Mouse (Mus musculus): Measurements from ENCODE around the gene Gm11639. TPM values are rescaled to one million over a fixed set of nuclear protein-coding genes. Genes with fewer than 3 reads are reported as not detected.
"Not testable (repeated sequence)": the region's sequence is repeated elsewhere in the genome, so short reads cannot be mapped to it uniquely, and the experiment has no call there.

Gm11639 gene
- polyA plus RNA-seq, 1 experiment from 2014 or later: 0.01 TPM

DNA sequence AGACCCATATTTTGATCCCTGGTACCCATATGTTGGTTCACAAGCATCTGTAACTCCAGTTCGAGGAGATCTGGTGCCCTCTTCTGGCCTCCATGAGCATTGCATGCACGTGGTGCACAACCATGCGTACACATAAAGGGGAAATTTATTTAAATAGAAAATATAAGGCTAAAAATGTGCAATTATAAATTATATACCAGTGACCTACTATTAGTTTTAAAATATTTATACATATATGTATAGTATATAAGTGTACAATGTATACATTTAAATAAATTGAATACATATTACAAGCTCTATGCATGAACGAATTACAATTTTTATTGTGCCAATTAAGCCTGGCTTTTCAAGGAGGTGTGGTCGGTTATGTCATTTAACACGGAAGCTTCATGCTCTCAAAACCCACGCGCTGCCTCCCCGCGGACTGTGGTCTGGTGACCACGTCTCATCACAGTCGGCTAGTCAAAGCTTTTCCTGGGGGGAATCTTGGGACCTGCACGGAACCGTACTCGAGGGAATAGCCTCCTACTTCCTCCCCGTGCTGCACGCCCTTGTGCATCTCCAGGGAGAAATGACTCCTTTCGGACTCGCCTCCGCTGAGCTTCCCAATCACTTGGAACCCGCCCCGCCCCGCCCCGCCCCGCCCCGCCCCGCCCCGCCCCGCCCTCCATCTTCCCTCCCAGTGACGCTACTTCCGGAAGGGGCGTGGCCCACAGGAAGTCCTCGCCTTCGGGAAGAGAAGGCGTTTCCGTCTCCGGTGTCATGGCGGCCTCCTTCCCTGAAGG lies 440.4 kb downstream of the Gm11639 start, which contains the start of gene Mettl2:
TSS of gene Mettl2 (plus strand) at position 691 of the 785 bp plus-strand sequence.
- Histone ChIP-seq H3K27me3 (replicated peaks) (no peaks in the 10 kb centered on the region), H3K9me3 (no peaks in the 10 kb centered on the region), H3K36me3 (peaks cover 12% of the 10 kb centered on the region), H3K4me2 (replicated peaks) (peak within 1 kb of the TSS; percentile 94), H3K9ac (peak within 1 kb of the TSS; percentile 72), H3K4me1 (peaks cover 11% of the 10 kb centered on the region), H3K4me3 (peak within 1 kb of the TSS; percentile 95), H3K27ac (no peak within 1 kb of the TSS; the same call in 1 of the 2 replicates)
- WGBS: 2% methylated on average over 38 of the region's 38 CpGs
- ATAC-seq (ENCODE audit: low FRiP score, low read depth): peak; percentile 88

DNA sequence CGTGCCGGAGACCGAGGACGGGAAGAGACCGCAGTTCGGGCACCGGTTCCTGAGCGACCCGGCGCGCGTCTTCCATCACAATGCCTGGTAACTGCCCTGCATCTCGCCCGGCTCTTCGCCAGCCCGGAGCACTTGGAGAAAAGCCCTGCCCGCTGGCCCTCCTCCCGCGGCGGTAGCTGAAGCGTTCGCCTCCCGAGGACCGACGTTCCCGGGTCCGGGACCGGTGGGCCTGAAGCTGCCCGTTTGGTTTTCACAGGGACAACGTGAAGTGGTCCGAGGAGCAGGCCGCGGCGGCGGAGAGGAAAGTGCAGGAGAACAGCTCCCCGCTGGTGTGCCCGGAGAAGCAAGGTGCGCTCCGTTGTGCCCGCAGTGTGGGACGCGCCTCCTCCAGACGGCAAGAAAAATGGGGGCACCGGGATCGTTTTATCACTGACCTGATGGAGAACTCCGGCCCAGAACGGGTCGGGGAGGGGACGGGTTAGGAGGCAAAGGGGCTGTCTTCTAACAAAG lies 441.1 kb downstream of the Gm11639 start:
- Histone ChIP-seq H3K4me2 (replicated peaks) (peak overlapping the region; percentile 94), H3K27ac (no peak overlapping the region), H3K36me3 (peaks cover 18% of the 10 kb centered on the region), H3K4me1 (peaks cover 11% of the 10 kb centered on the region), H3K9ac (peak overlapping the region; percentile 72), H3K27me3 (replicated peaks) (no peaks in the 10 kb centered on the region), H3K9me3 (no peaks in the 10 kb centered on the region), H3K4me3 (peak overlapping the region; percentile 95)
- under 1% methylated on average over 49 of the region's 49 CpGs for WGBS
- ATAC-seq (ENCODE audit: low FRiP score, low read depth): peak; percentile 3; the same call in 1 of the 2 replicates

DNA sequence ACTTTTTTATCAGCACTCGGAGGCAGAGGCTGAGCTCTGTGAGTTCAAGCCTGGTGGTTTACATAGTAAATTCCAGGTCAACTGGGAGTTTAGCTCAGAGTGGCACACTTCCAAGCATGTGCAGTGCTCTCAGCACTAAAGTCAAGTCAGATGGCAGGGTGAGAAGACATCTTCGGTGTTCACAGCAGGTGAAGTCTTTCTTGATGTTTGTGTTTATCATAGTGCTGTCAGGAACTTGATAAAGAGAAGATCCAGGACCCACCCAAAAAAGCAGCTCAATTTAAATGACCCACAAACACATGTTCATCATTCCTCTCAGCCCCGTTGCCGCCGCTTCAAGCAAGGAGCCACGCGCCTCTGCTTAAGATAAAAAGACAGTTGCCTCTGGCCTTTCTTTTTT lies 450.2 kb downstream of the Gm11639 start:
- Histone ChIP-seq H3K4me3 (no peak overlapping the region), H3K36me3 (peaks cover 92% of the 10 kb centered on the region), H3K9me3 (no peaks in the 10 kb centered on the region), H3K27ac (no peak overlapping the region), H3K4me1 (no peaks in the 10 kb centered on the region), H3K9ac (no peak overlapping the region), H3K27me3 (replicated peaks) (no peaks in the 10 kb centered on the region), H3K4me2 (replicated peaks) (no peak overlapping the region)
- WGBS: 97% methylated on average over 7 of the region's 7 CpGs
- no peak for ATAC-seq (ENCODE audit: low FRiP score, low read depth)

DNA sequence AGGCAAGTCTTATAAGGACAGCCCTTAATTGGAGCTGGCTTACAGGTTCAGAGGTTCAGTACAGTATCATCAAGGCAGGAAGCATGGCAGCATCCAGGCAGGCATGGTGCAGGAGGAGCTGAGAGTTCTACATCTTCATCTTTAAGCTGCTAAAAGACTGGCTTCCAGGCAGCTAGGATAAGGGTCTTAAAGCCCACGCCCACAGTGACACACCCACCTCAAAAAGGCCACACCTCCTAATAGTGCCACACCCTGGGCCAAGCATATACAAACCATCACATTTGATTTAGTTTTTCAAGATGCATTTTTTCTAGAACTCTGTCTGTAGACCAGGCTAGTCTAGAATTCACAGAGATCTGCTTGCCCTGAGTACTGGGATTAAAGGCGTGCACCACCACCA lies 451.7 kb downstream of the Gm11639 start:
- H3K4me2 ChIP-seq (replicated peaks); H3K27me3 ChIP-seq (replicated peaks); H3K4me3 ChIP-seq; ATAC-seq (ENCODE audit: low FRiP score, low read depth); H3K4me1 ChIP-seq; H3K27ac ChIP-seq; H3K9me3 ChIP-seq; H3K9ac ChIP-seq: not testable (repeated sequence)
- 95% methylated on average over 2 of the region's 2 CpGs for WGBS
- peaks cover 84% of the 10 kb centered on the region for H3K36me3 ChIP-seq

DNA sequence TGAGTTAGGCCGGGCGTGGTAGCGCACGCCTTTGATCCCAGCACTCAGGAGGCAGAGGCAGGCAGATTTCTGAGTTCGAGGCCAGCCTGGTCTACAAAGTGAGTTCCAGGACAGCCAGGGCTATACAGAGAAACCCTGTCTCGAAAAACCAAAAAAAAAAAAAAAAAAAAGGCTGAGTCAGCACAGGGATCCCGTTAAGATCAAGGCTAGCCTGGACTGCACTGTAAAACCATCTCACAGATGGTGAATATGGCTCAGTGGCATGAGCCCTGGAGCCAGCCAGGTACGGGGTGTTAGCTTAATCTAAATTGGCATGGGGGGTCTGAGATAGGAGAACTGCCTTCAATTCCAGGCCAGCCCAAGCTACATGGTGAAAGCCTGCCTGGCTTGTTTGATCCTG lies 455.0 kb downstream of the Gm11639 start:
- H3K36me3 ChIP-seq: peaks cover 51% of the 10 kb centered on the region
- H3K27ac ChIP-seq; H3K27me3 ChIP-seq (replicated peaks); H3K9me3 ChIP-seq; H3K9ac ChIP-seq; H3K4me2 ChIP-seq (replicated peaks); ATAC-seq (ENCODE audit: low FRiP score, low read depth); H3K4me1 ChIP-seq; H3K4me3 ChIP-seq: not testable (repeated sequence)
- WGBS: 95% methylated on average over 8 of the region's 8 CpGs

DNA sequence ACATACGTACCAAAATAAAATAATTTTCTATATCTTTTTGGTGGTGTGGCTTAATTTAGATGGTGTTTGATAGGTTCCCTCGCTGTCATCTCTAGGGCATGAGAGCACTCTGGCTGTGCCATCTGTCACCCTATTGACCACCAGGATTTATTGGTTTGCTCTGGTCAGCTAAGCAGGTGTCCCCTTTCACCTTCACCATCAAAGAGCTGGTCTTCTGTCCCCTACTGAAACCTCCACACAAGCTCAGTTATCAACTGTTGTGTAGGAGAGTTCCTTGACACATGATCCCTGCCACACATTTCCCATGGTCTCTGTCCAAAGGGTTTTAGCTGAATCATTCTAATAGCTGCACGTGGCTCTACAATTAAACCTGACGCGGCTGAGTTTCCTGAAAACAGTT lies 455.6 kb downstream of the Gm11639 start:
- no peak overlapping the region for H3K9ac ChIP-seq
- H3K4me1 ChIP-seq: no peaks in the 10 kb centered on the region
- ATAC-seq (ENCODE audit: low FRiP score, low read depth): no peak
- H3K27ac ChIP-seq: no peak overlapping the region
- H3K4me2 ChIP-seq (replicated peaks): no peak overlapping the region
- WGBS: 93% methylated on average over 5 of the region's 5 CpGs
- H3K9me3 ChIP-seq: no peaks in the 10 kb centered on the region
- H3K27me3 ChIP-seq (replicated peaks): no peaks in the 10 kb centered on the region
- H3K4me3 ChIP-seq: no peak overlapping the region
- peaks cover 45% of the 10 kb centered on the region for H3K36me3 ChIP-seq

DNA sequence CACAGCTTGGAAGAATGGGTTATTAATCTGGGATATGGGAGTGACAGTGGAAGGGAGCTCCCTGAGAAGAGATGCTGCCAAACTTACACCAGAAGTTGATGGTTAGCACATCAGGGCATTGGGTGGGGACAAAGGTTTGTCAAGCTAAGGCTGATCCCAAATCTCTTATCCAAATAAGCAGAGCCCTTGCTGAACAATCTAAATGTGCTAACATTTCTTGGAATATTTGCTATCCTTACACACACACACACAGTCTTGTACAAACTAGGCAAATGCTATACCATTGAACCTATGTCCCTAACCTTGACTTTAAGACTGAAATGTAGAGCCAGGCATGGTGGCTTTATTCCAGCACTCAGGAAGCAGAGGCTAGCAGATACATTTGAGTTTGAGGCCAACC lies 458.1 kb downstream of the Gm11639 start:
- Histone ChIP-seq H3K27ac (no peak overlapping the region), H3K9me3 (no peaks in the 10 kb centered on the region), H3K4me1 (no peaks in the 10 kb centered on the region), H3K4me2 (replicated peaks) (no peak overlapping the region), H3K4me3 (no peak overlapping the region), H3K36me3 (peaks cover 20% of the 10 kb centered on the region), H3K27me3 (replicated peaks) (no peaks in the 10 kb centered on the region), H3K9ac (no peak overlapping the region)
- no peak for ATAC-seq (ENCODE audit: low FRiP score, low read depth)

DNA sequence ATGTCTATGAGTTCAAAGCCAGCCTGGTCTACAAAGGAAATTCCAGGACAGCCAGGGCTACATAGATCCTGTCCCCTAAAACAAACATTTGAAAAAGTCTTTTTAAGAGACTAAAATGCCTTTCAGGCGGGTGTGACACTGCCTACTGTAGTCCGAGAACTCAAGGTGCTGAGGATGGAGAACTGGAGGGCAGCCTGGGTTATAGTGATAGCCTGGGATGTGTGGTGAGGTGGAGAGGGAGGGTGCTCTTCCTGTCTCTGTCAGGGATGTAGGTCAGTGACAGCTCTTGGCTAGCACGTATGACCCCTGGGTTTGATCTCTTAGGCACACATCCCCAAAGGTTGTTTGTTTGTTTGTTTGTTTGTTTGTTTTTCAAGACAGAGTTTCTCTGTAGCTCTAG lies 458.6 kb downstream of the Gm11639 start:
- H3K27me3 ChIP-seq (replicated peaks): no peaks in the 10 kb centered on the region
- H3K4me3 ChIP-seq: no peak overlapping the region
- H3K9ac ChIP-seq: no peak overlapping the region
- H3K4me1 ChIP-seq: no peaks in the 10 kb centered on the region
- no peak overlapping the region for H3K4me2 ChIP-seq (replicated peaks)
- H3K9me3 ChIP-seq: no peaks in the 10 kb centered on the region
- 90% methylated on average over 3 of the region's 3 CpGs for WGBS
- no peak overlapping the region for H3K27ac ChIP-seq
- H3K36me3 ChIP-seq: peaks cover 19% of the 10 kb centered on the region
- ATAC-seq (ENCODE audit: low FRiP score, low read depth): no peak

DNA sequence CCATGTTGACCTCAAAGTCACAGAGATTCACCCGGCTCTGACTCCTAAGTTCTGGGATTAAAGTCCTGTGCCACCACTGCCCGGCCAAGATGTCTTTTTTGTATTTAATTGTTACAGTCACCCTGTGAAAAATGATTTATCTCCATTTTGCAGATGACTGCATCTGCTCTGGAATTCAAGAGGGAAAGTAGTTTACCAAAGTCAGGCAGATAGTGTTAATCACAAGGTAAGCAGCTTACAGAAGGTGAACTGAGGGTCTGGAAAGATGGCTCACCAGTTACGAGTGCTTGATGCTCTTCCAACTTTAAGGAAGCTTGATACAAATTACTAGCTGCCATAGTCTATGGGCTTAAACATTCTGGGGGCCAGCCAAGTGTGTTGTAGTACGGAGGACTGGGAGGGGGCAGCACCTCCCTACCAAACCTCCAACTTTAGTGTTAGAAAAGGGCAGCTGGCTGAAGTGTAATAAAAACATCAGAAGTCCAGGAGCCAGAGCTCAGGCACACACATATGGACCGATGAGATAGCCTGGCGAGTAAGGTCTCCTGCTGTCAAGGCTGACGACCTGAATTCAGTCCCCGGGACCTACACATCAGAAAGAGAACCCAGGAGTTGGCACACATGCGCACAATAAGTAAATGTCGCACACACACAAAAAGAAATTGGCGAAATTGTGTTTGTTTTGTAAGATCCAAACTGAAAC lies 459.2 kb downstream of the Gm11639 start:
- Histone ChIP-seq H3K27ac (no peak overlapping the region), H3K9me3 (no peaks in the 10 kb centered on the region), H3K36me3 (peaks cover 14% of the 10 kb centered on the region), H3K27me3 (replicated peaks) (no peaks in the 10 kb centered on the region), H3K4me2 (replicated peaks) (no peak overlapping the region), H3K4me1 (no peaks in the 10 kb centered on the region), H3K4me3 (no peak overlapping the region), H3K9ac (no peak overlapping the region)
- 79% methylated on average over 11 of the region's 11 CpGs for WGBS
- no peak for ATAC-seq (ENCODE audit: low FRiP score, low read depth)

DNA sequence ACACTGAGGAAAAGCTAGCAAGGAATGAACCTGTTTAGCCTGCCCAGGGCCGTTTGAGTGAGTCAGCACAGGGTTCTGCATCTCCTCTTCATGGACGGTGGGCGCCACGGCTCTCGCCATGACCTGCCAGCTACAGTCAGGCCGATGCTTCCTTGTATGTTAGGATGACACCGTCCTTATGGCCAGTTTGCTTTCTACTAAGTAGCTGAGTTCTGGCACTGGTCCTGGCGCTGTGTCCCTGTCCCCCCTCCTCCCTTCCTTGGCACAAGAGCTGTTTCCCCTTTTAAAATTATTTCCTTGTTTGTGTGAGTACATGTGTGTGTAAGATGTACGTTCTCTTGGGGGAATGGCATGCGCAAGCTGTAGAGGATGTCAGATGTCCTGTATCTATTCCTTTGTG lies 459.7 kb downstream of the Gm11639 start:
- no peak for ATAC-seq (ENCODE audit: low FRiP score, low read depth)
- no peaks in the 10 kb centered on the region for H3K4me1 ChIP-seq
- H3K9ac ChIP-seq: no peak overlapping the region
- no peak overlapping the region for H3K4me2 ChIP-seq (replicated peaks)
- H3K4me3 ChIP-seq: no peak overlapping the region
- H3K36me3 ChIP-seq: peaks cover 9% of the 10 kb centered on the region
- H3K9me3 ChIP-seq: no peaks in the 10 kb centered on the region
- 88% methylated on average over 10 of the region's 10 CpGs for WGBS
- H3K27ac ChIP-seq: no peak overlapping the region
- no peaks in the 10 kb centered on the region for H3K27me3 ChIP-seq (replicated peaks)

DNA sequence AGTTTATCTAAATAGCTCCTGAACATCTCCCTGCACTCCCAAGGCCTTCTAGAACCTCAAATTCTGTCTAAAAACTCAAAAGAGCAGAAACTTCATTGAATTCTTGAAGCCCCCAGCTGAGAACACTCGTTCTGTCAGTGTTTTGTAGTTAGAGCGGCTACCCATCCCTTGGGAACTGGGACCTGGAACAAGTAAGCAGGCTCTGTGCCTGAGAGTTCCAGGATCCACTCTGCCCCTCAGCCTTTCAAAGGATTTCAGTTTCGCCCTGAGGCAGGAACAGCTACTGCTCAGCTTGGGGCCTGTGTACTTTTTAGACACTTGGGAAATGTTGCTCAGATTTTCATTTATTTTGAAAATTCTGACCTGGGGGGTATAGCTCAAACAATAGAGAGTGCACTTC lies 461.1 kb downstream of the Gm11639 start, which contains the start of gene Gm10842:
TSS of gene Gm10842 (plus strand) at position 301 of the 400 bp plus-strand sequence.
- Histone ChIP-seq H3K4me3 (no peak within 1 kb of the TSS), H3K27me3 (replicated peaks) (no peaks in the 10 kb centered on the region), H3K9me3 (no peaks in the 10 kb centered on the region), H3K4me2 (replicated peaks) (no peak within 1 kb of the TSS), H3K36me3 (no peaks in the 10 kb centered on the region), H3K4me1 (no peaks in the 10 kb centered on the region), H3K9ac (no peak within 1 kb of the TSS), H3K27ac (no peak within 1 kb of the TSS)
- no peak for ATAC-seq (ENCODE audit: low FRiP score, low read depth)
- 80% methylated on average over 3 of the region's 3 CpGs for WGBS

DNA sequence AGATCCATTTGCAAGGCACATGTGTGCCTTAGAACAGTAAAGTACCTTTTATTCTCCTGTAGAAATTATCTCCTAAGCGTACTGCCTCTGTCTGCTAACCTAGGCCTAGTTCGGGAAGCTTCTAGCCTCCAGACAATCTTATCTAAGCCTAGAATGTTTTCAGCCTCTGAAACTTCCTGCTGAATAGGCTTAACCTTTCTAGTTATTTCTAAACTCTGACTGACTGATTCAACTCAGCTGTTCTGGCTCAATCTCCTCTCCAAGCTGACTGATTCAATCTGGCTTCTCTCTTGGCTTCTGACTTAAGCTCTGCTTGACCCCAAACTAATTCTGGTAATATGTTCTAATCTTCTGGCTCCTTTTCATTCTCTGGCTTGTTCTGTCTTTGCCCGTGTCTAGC lies 463.8 kb downstream of the Gm11639 start:
- peaks cover 7% of the 10 kb centered on the region for H3K4me1 ChIP-seq
- H3K9me3 ChIP-seq: no peaks in the 10 kb centered on the region
- H3K36me3 ChIP-seq: no peaks in the 10 kb centered on the region
- no peak overlapping the region for H3K4me2 ChIP-seq (replicated peaks)
- no peaks in the 10 kb centered on the region for H3K27me3 ChIP-seq (replicated peaks)
- 88% methylated on average over 3 of the region's 3 CpGs for WGBS
- H3K27ac ChIP-seq: no peak overlapping the region
- no peak overlapping the region for H3K4me3 ChIP-seq
- ATAC-seq (ENCODE audit: low FRiP score, low read depth): no peak
- H3K9ac ChIP-seq: no peak overlapping the region
